Mouse (Mus musculus) forebrain, embryonic 12.5 days (tissue): Measurements from ENCODE around the gene Srrm3. TPM values are rescaled to one million over a fixed set of nuclear protein-coding genes. Genes with fewer than 3 reads are reported as not detected.
A peak's percentile ranks its signal among the peaks of the same experiment; 100 is the strongest.

ENCODE experiments used
- ATAC-seq: fragments of 200-750 bp; cut with Nextera tagmentation; 2 replicates; pipeline ENCODE4 v1.8.0; 2017; ENCODE audit warnings: moderate TSS enrichment; ENCODE audit not compliant: low FRiP score
- H3K27ac ChIP-seq: fragments of 300-500 bp; sonication (generic); 2 replicates; pipeline ENCODE4 v1.5.1; 2016; ENCODE audit warnings: mild to moderate bottlenecking
- H3K27me3 ChIP-seq: fragments of 300-500 bp; sonication (generic); 2 replicates; pipeline ENCODE4 v1.6.1; 2016; ENCODE audit warnings: mild to moderate bottlenecking
- H3K36me3 ChIP-seq: fragments of 300-500 bp; sonication (generic); replicated peaks from 2 replicates; pipeline ENCODE4 v1.6.1; 2016; ENCODE audit warnings: mild to moderate bottlenecking
- H3K4me1 ChIP-seq: fragments of 300-500 bp; sonication (generic); 2 replicates; pipeline ENCODE4 v1.6.1; 2016
- H3K4me2 ChIP-seq: fragments of 300-500 bp; sonication (generic); 2 replicates; pipeline ENCODE4 v1.6.1; 2016; ENCODE audit warnings: mild to moderate bottlenecking, moderate library complexity
- H3K4me3 ChIP-seq: fragments of 300-500 bp; sonication (generic); replicated peaks from 2 replicates; pipeline ENCODE4 v1.5.1; 2016; ENCODE audit warnings: mild to moderate bottlenecking
- H3K9ac ChIP-seq: fragments of 300-500 bp; sonication (generic); 2 replicates; pipeline ENCODE4 v1.6.1; 2016; ENCODE audit warnings: mild to moderate bottlenecking
- H3K9me3 ChIP-seq: fragments of 300-500 bp; sonication (generic); 2 replicates; pipeline ENCODE4 v1.6.1; 2016
- WGBS: fragments of 180-500 bp; shearing (Covaris S2); methylation state at CpG from one replicate; pipeline ENCODE4 v1.1.7; 2016; 5-methylcytosine and 5-hydroxymethylcytosine counted together
- polyA plus RNA-seq: library from polyadenylated mRNA; unstranded; fragments of >200 nt; fragmentation: Nextera tagmentation; extraction: Ambion mirVana; gene quantifications from 2 replicates; pipeline ENCODE4 v1.2.1, GENCODE M21; 2016

Gene Srrm3
- polyA plus RNA-seq, 1 experiment from 2014 or later: 37.6 TPM

DNA sequence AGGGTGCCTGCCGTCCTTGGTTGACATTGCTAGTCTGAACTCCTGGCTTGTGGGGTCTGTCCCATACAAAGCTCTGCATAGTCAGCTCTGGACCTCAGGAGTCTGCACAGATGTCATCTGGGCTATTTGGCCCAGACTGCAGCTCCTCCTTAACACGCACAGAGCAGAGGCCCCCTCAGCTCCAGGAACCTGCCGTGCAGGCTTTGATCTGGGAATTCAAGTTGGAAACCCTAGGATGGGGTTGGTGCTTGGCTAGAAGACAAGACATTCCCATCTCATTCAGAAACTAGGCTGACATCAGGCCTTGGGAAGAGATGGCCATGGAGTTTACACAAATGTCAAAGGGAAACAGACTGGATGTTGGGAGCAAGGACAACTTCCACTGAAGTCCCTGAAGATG lies 17.8 kb downstream of the Srrm3 start:
- Histone ChIP-seq H3K9me3 (no peaks in the 10 kb centered on the region), H3K9ac (no peak overlapping the region), H3K27ac (no peak overlapping the region), H3K36me3 (no peaks in the 10 kb centered on the region), H3K4me1 (peaks cover 40% of the 10 kb centered on the region), H3K4me3 (no peak overlapping the region), H3K27me3 (peaks cover 9% of the 10 kb centered on the region; the same call in 1 of the 2 replicates), H3K4me2 (no peak overlapping the region)
- 59% methylated on average over 3 of the region's 3 CpGs for WGBS
- ATAC-seq: no peak

DNA sequence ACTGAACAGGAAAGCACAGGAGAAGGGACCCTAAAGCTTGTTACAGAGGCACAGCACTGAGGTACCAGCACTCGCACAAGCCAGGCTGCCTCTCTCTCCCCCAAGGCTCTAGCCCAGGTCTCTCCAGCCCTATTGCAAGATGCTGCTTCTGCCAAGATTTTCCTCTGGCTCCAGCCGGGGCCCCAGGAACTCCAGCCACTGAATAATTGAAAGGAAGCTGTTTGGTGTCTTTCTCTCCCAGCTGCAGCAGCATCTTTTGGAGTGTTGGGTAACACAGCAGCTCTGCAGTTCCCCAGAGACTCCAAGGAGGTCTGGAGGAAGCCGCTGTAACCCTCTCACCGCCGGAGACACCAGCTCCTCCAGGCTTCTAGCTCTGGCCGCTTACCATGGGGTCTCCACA lies 19.5 kb downstream of the Srrm3 start:
- peak overlapping the region; percentile 29; the same call in 1 of the 2 replicates for H3K9ac ChIP-seq

DNA sequence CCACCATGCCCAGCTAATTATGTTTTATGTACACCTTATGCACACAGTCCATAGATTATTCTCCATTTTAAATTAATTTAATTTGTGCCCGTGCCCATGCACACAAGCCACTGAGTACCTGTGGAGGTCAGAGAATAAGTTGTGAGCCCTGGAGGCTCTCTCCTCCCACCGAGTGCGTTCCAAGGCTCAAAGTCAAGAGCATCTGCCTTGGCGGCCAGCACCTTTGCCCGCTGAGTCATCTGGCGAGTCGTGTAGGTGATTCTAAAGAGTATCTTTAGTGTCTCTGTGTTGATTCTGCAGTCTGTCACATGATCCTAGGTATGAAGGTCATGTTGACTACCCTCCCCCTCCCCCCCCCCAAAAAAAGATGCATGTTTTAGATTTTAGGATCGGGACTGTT lies 22.7 kb downstream of the Srrm3 start:
- Histone ChIP-seq H3K27ac (no peak overlapping the region), H3K9ac (no peak overlapping the region), H3K27me3 (peaks cover 7% of the 10 kb centered on the region; the same call in 1 of the 2 replicates), H3K36me3 (no peaks in the 10 kb centered on the region), H3K4me3 (no peak overlapping the region), H3K9me3 (no peaks in the 10 kb centered on the region), H3K4me1 (peaks cover 15% of the 10 kb centered on the region), H3K4me2 (no peak overlapping the region)
- WGBS: 91% methylated on average over 8 of the region's 8 CpGs
- no peak for ATAC-seq

More for the DNA sequence above, 19.5 kb downstream of the Srrm3 start:
- Histone ChIP-seq H3K27me3 (0 out of 2 replicates have a peak, but pooled peaks cover 6% of the 10 kb centered on the region), H3K27ac (peak overlapping the region; percentile 66), H3K4me3 (no peak overlapping the region), H3K4me1 (peaks cover 33% of the 10 kb centered on the region), H3K9me3 (no peaks in the 10 kb centered on the region), H3K36me3 (no peaks in the 10 kb centered on the region), H3K4me2 (no peak overlapping the region)
- WGBS: 45% methylated on average over 6 of the region's 6 CpGs
- no peak for ATAC-seq

DNA sequence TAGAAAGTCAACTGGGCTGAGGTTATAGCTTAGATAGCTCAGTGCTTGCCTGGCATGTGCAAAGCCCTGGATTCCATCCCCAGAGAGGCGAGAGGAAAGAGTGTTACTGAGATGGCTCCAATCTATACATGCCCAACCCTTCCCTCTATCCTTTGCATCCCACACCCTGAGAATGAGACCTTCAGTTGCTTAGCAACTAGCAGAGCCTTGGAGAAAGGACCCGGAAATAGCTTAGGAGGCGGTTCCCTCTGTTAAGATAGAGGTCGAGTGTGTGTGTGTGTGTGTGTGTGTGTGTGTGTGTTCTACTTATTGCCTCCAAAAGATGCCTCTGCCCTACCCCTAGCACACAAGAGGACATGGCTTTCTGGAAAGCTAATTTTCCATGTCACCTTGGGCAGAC lies 26.0 kb downstream of the Srrm3 start:
- ATAC-seq: 0 out of 2 replicates have a peak, but pooled peaks have one; percentile 8
- 32% methylated on average over 4 of the region's 4 CpGs for WGBS
- Histone ChIP-seq H3K9ac (no peak overlapping the region), H3K4me1 (peaks cover 20% of the 10 kb centered on the region), H3K4me3 (no peak overlapping the region), H3K4me2 (no peak overlapping the region), H3K27me3 (peaks cover 26% of the 10 kb centered on the region), H3K9me3 (no peaks in the 10 kb centered on the region), H3K36me3 (no peaks in the 10 kb centered on the region), H3K27ac (no peak overlapping the region)

DNA sequence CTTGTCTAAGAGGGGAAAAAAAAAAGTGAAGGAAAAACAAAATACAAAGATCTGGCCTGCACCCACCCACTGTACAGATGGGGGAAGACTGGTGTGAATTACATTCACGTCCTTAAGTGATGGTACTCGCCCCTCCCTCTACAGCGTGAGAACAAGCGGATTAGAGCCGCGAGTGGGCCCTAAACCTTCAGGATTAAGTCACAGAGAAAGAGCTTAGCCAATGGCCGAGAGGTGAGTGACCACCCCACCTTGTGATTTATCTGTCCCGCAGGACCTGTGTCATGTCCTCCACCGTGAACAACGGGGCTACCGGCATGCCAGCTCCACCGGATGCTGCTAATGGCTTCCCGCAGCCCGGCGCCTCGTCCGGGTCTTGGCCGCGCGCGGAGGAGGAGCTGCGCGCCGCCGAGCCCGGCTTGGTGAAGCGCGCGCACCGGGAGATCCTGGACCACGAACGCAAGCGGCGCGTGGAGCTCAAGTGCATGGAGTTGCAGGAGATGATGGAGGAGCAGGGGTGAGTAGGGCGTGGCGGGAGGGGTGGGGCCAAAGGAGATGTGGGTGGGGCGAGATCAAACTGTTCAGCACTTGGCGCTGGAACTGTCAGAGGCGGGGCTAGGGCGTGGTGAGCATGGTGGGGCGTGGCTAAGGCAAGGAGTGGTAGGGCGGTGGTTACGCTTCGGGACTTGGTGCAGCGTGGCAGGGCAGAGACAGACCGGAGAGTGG lies 28.2 kb downstream of the Srrm3 start:
- Histone ChIP-seq H3K4me3 (peak overlapping the region; percentile 46), H3K27ac (no peak overlapping the region), H3K4me2 (peak overlapping the region; percentile 82), H3K9ac (peak overlapping the region; percentile 53), H3K4me1 (peaks cover 20% of the 10 kb centered on the region), H3K27me3 (peaks cover 26% of the 10 kb centered on the region), H3K36me3 (no peaks in the 10 kb centered on the region), H3K9me3 (no peaks in the 10 kb centered on the region)
- 1% methylated on average over 47 of the region's 47 CpGs for WGBS
- ATAC-seq: peak; percentile 93

DNA sequence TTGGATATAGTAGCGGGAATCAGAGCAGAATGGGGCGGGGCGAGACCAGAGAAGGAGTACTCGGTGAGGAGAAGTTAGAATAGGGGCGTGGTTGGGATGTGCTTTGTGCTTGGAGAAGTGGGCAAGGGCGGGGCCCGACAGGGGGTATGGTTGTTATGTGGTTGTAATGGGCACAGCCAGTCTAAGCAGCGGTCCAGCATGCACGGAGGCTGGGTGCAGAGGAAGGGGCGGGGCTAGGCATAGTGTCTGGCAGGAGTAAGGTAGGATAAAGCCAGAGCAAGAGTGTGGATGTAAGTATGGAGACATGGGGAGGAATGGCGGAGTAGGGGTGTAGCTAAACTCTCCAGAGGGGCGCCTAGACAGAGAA lies 28.8 kb downstream of the Srrm3 start:
- Histone ChIP-seq H3K36me3 (no peaks in the 10 kb centered on the region), H3K27ac (no peak overlapping the region), H3K27me3 (peaks cover 30% of the 10 kb centered on the region), H3K9ac (no peak overlapping the region), H3K9me3 (no peaks in the 10 kb centered on the region), H3K4me3 (peak overlapping the region; percentile 46), H3K4me1 (peaks cover 20% of the 10 kb centered on the region), H3K4me2 (peak overlapping the region; percentile 82)
- ATAC-seq: peak; percentile 81; the same call in 1 of the 2 replicates
- 3% methylated on average over 12 of the region's 12 CpGs for WGBS

DNA sequence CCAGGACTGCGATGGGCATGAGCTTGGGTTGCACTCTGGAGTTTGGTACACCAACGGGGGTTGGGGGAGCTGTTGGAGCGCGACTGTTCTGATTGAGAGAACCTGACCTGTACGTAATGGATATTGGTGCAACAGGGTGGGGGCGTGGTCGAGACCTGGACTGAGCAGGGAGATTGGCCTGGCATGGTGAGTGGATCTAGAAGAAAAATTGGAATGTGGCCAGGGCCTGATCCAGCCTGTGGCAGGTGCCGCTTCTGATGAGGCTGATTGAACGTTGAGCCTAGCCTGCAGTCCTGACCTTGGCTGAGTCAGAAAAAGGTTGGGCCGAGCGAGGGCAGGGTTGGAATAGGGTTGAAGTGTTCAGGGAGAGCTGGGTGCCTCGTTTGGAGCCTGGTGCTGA lies 29.3 kb downstream of the Srrm3 start:
- Histone ChIP-seq H3K4me1 (peaks cover 20% of the 10 kb centered on the region), H3K4me2 (peak overlapping the region; percentile 82), H3K9ac (no peak overlapping the region), H3K4me3 (0 out of 2 replicates have a peak overlapping the region, but pooled peaks have one; percentile 46), H3K36me3 (no peaks in the 10 kb centered on the region), H3K27ac (no peak overlapping the region), H3K27me3 (peaks cover 32% of the 10 kb centered on the region), H3K9me3 (no peaks in the 10 kb centered on the region)
- 26% methylated on average over 12 of the region's 12 CpGs for WGBS
- 0 out of 2 replicates have a peak, but pooled peaks have one; percentile 11 for ATAC-seq

DNA sequence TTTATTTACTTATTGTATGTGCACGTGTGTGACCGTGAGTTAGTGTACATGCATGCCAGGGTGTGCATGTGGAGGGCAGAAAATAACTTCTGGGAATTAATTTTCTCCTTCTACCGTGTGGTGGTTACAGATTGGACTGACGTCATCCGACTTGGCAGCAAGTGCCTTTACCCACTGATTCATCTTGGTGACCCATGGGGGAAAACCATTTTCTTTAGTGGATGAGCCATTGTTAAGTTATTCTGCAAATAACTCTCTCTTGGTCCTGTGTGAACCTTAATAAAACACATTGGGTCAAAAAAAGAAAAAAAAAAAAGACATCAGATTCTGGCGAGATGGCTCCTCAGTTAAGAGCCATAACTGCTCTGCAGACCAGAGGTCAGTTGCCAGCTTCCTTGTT lies 35.0 kb downstream of the Srrm3 start:
- no peak overlapping the region for H3K4me3 ChIP-seq
- H3K4me2 ChIP-seq: no peak overlapping the region
- H3K27ac ChIP-seq: no peak overlapping the region
- H3K27me3 ChIP-seq: peaks cover 28% of the 10 kb centered on the region
- WGBS: 83% methylated on average over 6 of the region's 6 CpGs
- no peak for ATAC-seq
- H3K36me3 ChIP-seq: no peaks in the 10 kb centered on the region
- no peak overlapping the region for H3K9ac ChIP-seq
- H3K4me1 ChIP-seq: peaks cover 3% of the 10 kb centered on the region; the same call in 1 of the 2 replicates
- H3K9me3 ChIP-seq: no peaks in the 10 kb centered on the region

DNA sequence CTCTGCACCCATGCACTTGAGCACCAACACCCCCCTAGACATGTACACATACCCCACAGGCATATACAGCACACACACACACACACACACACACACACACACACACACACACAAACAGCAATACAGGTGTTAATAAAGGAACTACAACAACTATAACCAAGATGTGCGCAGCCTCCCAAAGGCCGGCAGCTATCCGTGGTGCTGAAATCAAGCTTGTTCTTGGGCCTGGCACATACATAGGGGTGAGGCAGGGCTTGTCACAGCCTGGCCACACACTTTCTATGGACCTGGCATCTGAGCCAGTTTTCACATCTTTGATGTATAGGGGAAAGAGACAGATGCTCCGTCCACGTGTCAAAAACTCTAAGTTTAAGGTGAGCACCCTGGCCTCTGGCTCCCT lies 36.7 kb downstream of the Srrm3 start:
- Histone ChIP-seq H3K9ac (no peak overlapping the region), H3K4me1 (peaks cover 3% of the 10 kb centered on the region; the same call in 1 of the 2 replicates), H3K27me3 (peaks cover 24% of the 10 kb centered on the region), H3K9me3 (no peaks in the 10 kb centered on the region), H3K36me3 (no peaks in the 10 kb centered on the region), H3K4me2 (no peak overlapping the region), H3K4me3 (no peak overlapping the region), H3K27ac (no peak overlapping the region)
- no peak for ATAC-seq
- 28% methylated on average over 5 of the region's 5 CpGs for WGBS

DNA sequence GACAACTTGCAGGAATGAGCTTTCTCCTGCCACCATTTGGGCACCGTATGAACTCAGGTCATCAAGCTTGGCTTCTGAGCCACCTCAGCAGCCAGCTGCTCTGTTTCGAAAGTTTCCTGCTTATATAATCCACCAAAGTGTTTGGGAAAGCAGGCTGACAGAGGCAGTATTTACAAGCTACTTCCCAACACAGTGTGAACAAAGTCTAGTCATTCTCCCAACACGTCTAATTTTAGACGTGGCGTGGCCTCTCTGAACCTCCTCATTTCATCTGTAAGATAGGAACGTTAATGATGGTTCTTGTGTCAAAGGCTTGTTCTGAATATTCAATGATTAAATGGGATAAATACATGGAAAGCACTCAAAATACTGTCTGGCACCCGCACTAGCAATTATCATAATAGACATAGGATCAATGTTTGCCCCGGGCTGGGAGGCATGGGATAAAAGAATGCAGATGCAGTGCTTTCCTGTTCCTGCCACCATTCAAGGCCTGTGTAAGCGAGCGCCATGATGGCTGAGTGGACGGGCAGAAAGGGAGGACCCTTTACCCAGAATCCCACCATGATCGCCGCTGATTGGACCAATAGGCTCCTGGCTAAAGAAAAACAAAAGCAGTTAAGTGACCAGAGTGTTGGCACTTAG lies 39.1 kb downstream of the Srrm3 start:
- Histone ChIP-seq H3K27me3 (peaks cover 38% of the 10 kb centered on the region), H3K4me1 (peaks cover 18% of the 10 kb centered on the region; the same call in 1 of the 2 replicates), H3K4me2 (no peak overlapping the region), H3K27ac (no peak overlapping the region), H3K9me3 (no peaks in the 10 kb centered on the region), H3K4me3 (no peak overlapping the region), H3K36me3 (no peaks in the 10 kb centered on the region), H3K9ac (no peak overlapping the region)
- 66% methylated on average over 13 of the region's 13 CpGs for whole genome bisulfite sequencing
- no peak for ATAC-seq

DNA sequence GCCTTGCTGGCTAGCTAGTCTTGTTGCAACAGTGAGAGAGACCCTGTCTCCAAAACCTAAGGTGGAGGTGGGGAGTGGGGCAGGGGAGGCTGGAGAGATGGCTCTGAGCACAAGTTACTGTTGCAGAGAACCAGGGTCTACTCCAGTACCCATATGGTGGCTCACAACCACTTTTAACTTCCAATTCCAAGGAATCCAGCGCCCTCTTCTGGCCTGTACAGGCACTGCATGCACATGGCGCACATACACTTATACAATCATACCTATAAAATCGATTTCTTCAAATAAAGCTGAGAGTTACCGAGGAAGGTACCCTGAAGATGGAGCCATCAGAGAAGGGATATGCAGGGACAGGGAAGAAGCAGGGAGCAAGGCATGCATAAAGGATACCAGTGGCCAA lies 40.8 kb downstream of the Srrm3 start:
- no peak overlapping the region for H3K27ac ChIP-seq
- H3K9me3 ChIP-seq: no peaks in the 10 kb centered on the region
- H3K4me1 ChIP-seq: peaks cover 34% of the 10 kb centered on the region
- H3K9ac ChIP-seq: no peak overlapping the region
- no peak for ATAC-seq
- H3K4me2 ChIP-seq: no peak overlapping the region
- no peaks in the 10 kb centered on the region for H3K36me3 ChIP-seq
- H3K27me3 ChIP-seq: peaks cover 53% of the 10 kb centered on the region
- H3K4me3 ChIP-seq: no peak overlapping the region
- 76% methylated on average over 4 of the region's 4 CpGs for WGBS

DNA sequence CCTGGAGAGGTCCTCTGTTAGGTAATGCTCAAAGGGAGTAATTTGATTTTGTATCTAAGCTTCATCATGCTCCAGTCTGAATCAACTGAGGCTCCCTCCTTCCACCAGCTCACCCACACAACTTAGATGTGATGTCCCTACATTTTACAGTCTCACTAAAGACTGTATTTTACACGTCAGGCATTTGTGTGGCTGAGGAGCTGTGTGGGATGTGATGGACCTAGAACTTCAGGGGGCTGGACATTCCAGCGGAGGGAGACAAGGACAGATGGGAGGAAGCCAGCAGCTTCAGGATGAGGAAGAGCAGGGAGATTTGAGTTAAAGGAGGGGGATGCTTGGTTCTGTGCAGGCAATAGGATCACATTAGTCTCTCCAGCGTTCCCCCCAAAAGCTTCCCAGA lies 41.2 kb downstream of the Srrm3 start:
- H3K4me1 ChIP-seq: peaks cover 34% of the 10 kb centered on the region
- peaks cover 53% of the 10 kb centered on the region for H3K27me3 ChIP-seq
- no peaks in the 10 kb centered on the region for H3K9me3 ChIP-seq
- no peak for ATAC-seq
- H3K4me3 ChIP-seq: no peak overlapping the region
- H3K27ac ChIP-seq: no peak overlapping the region
- no peaks in the 10 kb centered on the region for H3K36me3 ChIP-seq
- WGBS: 99% methylated on average over 3 of the region's 3 CpGs
- H3K9ac ChIP-seq: no peak overlapping the region
- H3K4me2 ChIP-seq: no peak overlapping the region
